Mouse (Mus musculus): ENCODE measurements around the gene Wbp4. TPM values are rescaled to one million over a fixed set of nuclear protein-coding genes. Genes with fewer than 3 reads are reported as not detected.

Gene Wbp4
- polyA plus RNA-seq, 1 experiment from 2014 or later, result 39.5 TPM

- ChIA-PET POLR2A (interaction anchor here (0.7 kb wide), 1 partner anchor 89 kb away, joined by 3 read pairs; no protein-coding TSS in a partner anchor), CTCF (interaction anchor here (0.8 to 1.6 kb wide), 6 partner anchors 25 to 101 kb away, joined by 3 to 4 read pairs (median 4); no protein-coding TSS in a partner anchor)
- in situ Hi-C loops (cut with MboI; ENCODE audit: low pct_unique_long_range_greater_than_20kb), result no loop called here
- no peak for TF ChIP-seq CTCF (IDR thresholded peaks at IDR 0.05)
- no peak for DNase-seq (ENCODE audit: low read depth, low spot score)
- ATAC-seq, result peak; percentile 27
- no peaks in the 10 kb centered on the region for H3K27me3 ChIP-seq
Measured at GRCm38 (mm10) chr14:79486993-79487731, 5.8 kb upstream of the Wbp4 start.

DNA sequence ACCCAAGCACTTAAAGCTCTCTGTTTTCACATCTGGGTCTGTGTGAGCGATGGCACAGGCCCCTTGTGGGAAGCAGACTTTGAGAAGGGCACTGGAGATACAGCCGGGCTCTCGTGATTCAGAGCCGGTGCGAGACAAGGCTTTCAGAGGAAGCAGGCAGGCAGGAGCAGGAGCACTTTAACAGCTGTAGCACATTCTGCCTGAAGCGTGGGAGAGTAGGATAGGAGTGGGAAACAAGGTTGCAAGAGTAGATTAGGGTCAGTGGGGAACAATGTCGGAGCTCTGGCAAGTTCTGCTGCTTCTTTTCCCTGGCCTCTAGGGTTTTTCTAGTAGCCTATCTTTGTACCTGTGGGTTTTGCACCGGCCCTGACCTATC, 5.3 kb upstream of the Wbp4 start:
- TF ChIP-seq CTCF (IDR thresholded peaks at IDR 0.05), result no peak
- ATAC-seq (peak; percentile 7), DNase-seq (ENCODE audit: low read depth, low spot score) (no peak)
- POLR2A ChIA-PET, result interaction anchor here (0.5 kb wide), 1 partner anchor 97 kb away, joined by 5 read pairs; no protein-coding TSS in a partner anchor
- H3K27me3 ChIP-seq, result no peaks in the 10 kb centered on the region
- in situ Hi-C loops (cut with MboI; ENCODE audit: low pct_unique_long_range_greater_than_20kb), result no loop called here
- CTCF ChIA-PET, result interaction anchor here (0.9 to 1.6 kb wide), 3 partner anchors 26 to 46 kb away, joined by 3 to 4 read pairs (median 4); no protein-coding TSS in a partner anchor

DNA sequence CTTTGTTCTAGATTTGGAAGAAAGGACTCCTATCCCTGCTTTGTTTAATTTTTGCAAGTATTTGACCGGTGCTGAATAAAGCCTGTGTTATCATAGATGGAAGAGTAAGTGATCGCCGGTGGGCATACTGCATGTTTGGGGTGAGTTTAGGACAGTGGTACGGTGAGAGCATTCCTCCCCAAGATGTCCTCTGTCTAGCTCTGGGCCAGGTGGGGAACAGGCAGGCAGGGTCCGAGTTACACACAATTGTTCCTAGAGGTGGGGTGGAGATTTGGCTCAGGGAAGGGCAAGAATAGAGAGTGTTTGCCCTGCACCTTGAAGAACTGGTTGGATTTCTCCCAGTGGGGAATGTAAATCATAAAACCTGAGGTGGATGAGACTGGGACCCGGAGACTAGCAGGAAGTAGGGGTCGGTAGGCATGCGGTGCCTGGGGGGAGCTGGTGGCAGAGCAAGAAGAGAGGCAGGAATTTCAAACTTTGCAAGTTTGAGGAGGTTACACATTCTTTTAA, 2.3 kb upstream of the Wbp4 start:
- no peaks in the 10 kb centered on the region for H3K27me3 ChIP-seq
- in situ Hi-C loops (cut with MboI; ENCODE audit: low pct_unique_long_range_greater_than_20kb), result no loop called here
- DNase-seq (ENCODE audit: low read depth, low spot score) (no peak), ATAC-seq (no peak)
- ChIA-PET CTCF (interaction anchor here (1.6 kb wide), 1 partner anchor 13 kb away, joined by 6 read pairs; no protein-coding TSS in a partner anchor), POLR2A (interaction anchor here (1.0 to 1.2 kb wide), 2 partner anchors 74 to 85 kb away, joined by 3 read pairs; no protein-coding TSS in a partner anchor)
- TF ChIP-seq CTCF (IDR thresholded peaks at IDR 0.05), result no peak

DNA sequence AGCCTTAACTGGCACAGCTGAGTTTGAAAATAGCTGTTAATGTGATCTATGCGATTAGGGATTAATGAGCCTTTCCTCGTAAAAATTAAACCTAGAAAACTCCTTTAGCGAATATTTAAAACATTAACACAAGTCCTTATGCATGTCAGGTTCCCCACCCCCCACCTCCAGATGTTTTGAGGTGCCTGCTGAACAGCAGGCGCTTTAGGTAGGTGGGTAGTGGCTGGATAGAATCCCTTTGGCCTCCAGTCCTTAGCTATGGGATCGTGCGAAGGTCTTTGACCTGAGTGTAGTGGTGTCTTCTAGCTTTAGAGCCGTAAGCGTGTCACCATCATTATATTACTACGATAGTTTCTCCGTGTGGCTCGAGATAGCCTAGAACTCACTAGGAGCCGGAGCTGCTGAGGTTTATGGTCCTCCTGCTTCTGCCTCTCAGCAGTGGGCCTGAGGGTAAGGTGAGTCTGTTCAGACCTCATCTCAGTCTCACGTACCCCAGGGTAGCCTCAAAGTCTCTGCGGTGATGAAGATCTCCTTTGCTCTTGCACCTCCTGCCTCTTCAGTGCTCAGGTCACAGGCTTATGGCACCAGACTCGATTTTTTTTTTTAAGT, 1.5 kb upstream of the Wbp4 start:
- in situ Hi-C loops (cut with MboI; ENCODE audit: low pct_unique_long_range_greater_than_20kb), result no loop called here
- POLR2A ChIA-PET, result interaction anchor here (0.8 to 1.2 kb wide), 3 partner anchors 13 to 105 kb away, joined by 3 to 5 read pairs (median 3); partner anchors contain the start of gene Sugt1
- no peak for DNase-seq (ENCODE audit: low read depth, low spot score)
- ATAC-seq, result no peak
- no peaks in the 10 kb centered on the region for H3K27me3 ChIP-seq
- CTCF ChIA-PET, result interaction anchor here (1.6 kb wide), 1 partner anchor 14 kb away, joined by 6 read pairs; no protein-coding TSS in a partner anchor
- TF ChIP-seq CTCF (IDR thresholded peaks at IDR 0.05), result no peak

- no peaks in the 10 kb centered on the region for H3K27me3 ChIP-seq
- no peak for TF ChIP-seq CTCF (IDR thresholded peaks at IDR 0.05)
- in situ Hi-C loops (cut with MboI; ENCODE audit: low pct_unique_long_range_greater_than_20kb), result no loop called here
- CTCF ChIA-PET, result interaction anchor here (1.6 kb wide), 1 partner anchor 14 kb away, joined by 6 read pairs; no protein-coding TSS in a partner anchor
- ATAC-seq (peak; percentile 3), DNase-seq (ENCODE audit: low read depth, low spot score) (no peak)
- POLR2A ChIA-PET, result interaction anchor here (0.8 to 1.2 kb wide), 2 partner anchors 14 to 106 kb away, joined by 3 to 5 read pairs; partner anchors contain the start of gene Sugt1
Measured at GRCm38 (mm10) chr14:79482251-79482661, 936 bp upstream of the Wbp4 start.

- peak; percentile 59 for ATAC-seq
- in situ Hi-C loops (cut with MboI; ENCODE audit: low pct_unique_long_range_greater_than_20kb), result no loop called here
- DNase-seq (ENCODE audit: low read depth, low spot score), result no peak
- TF ChIP-seq CTCF (IDR thresholded peaks at IDR 0.05), result no peak
- H3K27me3 ChIP-seq, result no peaks in the 10 kb centered on the region
- ChIA-PET POLR2A (interaction anchor here (0.8 to 1.2 kb wide), 3 partner anchors 17 to 106 kb away, joined by 3 read pairs; no protein-coding TSS in a partner anchor), CTCF (interaction anchor here (1.1 to 1.2 kb wide), 2 partner anchors 13 to 107 kb away, joined by 3 to 4 read pairs; partner anchors contain the start of gene Sugt1)
Measured at GRCm38 (mm10) chr14:79480624-79481338, 539 bp downstream of the Wbp4 start, which contains the start of gene Elf1. Elf1 (plus strand) TSS chr14:79481194.

DNA sequence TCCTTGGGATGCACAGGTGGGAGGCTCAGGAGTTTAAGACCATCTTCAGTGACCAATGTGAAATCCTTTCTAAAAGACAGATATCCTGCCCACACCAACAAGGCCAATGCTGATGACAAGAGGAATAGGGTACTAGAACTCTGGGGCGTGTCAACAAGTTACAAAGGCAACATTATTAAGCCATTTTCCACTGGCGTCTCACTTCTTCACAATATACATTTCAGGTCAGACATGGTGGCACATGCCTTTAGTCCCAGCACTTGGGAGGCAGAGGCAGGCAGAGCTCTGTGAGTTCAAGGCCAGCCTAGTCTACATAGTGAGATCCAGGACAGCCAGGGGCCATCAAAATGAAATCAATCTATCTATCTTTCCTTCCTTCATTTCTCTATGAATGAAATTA, 7.9 kb downstream of the Wbp4 start:
- ATAC-seq (no peak), DNase-seq (ENCODE audit: low read depth, low spot score) (no peak)
- ChIA-PET POLR2A (no interaction called here), CTCF (no interaction called here)
- no peaks in the 10 kb centered on the region for H3K27me3 ChIP-seq
- in situ Hi-C loops (cut with MboI; ENCODE audit: low pct_unique_long_range_greater_than_20kb), result loop anchor here (10.0 kb wide), 1 partner anchor 261 kb away; no protein-coding TSS in a partner anchor
- TF ChIP-seq CTCF (IDR thresholded peaks at IDR 0.05), result no peak

GRCm38 (mm10) chr14:79467621-79468020, 13.7 kb downstream of the Wbp4 start:
- in situ Hi-C loops (cut with MboI; ENCODE audit: low pct_unique_long_range_greater_than_20kb), result no loop called here
- no peak for ATAC-seq
- H3K27me3 ChIP-seq, result no peaks in the 10 kb centered on the region
- ChIA-PET CTCF (interaction anchor here (0.9 to 2.2 kb wide), 5 partner anchors 11 to 87 kb away, joined by 3 to 9 read pairs (median 4); no protein-coding TSS in a partner anchor), POLR2A (interaction anchor here (1.2 kb wide), 1 partner anchor 42 kb away, joined by 3 read pairs; no protein-coding TSS in a partner anchor)
- peak; percentile 67 for TF ChIP-seq CTCF (IDR thresholded peaks at IDR 0.05)
- DNase-seq (ENCODE audit: low read depth, low spot score), result no peak

DNA sequence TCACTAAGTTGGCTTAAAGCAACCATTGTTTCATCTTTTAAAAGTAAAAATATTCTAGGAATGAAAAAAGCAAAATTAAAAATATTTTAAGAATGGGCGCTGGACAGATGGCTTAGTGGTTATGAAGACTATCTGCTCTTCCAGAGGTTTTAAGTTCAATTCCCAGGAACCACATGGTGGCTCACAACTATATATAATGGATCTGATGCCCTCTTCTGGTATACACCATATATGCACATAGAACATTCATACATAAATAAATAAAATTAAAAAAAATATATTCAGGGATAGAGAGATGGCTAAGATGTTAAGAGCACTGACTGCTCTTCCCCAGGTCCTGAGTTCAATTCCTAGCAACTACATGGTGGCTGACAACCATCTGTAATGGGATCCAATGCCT, 15.7 kb downstream of the Wbp4 start:
- ChIA-PET CTCF (no interaction called here), POLR2A (no interaction called here)
- no peak for DNase-seq (ENCODE audit: low read depth, low spot score)
- H3K27me3 ChIP-seq, result no peaks in the 10 kb centered on the region
- in situ Hi-C loops (cut with MboI; ENCODE audit: low pct_unique_long_range_greater_than_20kb), result no loop called here
- no peak for TF ChIP-seq CTCF (IDR thresholded peaks at IDR 0.05)
- ATAC-seq, result no peak

DNA sequence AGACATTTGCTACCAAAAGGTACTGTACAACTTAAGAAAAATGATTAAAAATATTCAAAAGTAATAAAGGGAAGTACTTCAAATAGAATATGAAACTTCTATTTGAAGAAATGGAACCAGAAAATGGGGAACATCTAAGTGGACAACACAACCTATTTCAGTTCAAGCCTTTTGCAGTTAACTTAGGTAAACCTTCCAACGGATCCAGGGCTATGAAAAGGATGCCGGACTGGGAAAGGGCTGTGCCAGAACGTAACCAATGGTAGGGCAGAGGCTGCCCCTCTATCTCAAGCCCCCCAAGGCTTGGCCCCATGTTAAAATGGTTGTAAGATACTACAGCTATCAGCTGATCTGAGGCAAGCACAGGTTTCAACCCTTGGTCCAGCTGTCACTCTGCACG, 20.3 kb downstream of the Wbp4 start:
- DNase-seq (ENCODE audit: low read depth, low spot score) (no peak), ATAC-seq (no peak)
- no peaks in the 10 kb centered on the region for H3K27me3 ChIP-seq
- in situ Hi-C loops (cut with MboI; ENCODE audit: low pct_unique_long_range_greater_than_20kb), result loop anchor here (5.0 kb wide), 1 partner anchor 64 kb away; the partner anchor contains the start of gene Mtrf1
- ChIA-PET CTCF (interaction anchor here (1.6 kb wide), 1 partner anchor 71 kb away, joined by 4 read pairs; no protein-coding TSS in a partner anchor), POLR2A (no interaction called here)
- no peak for TF ChIP-seq CTCF (IDR thresholded peaks at IDR 0.05)
